Mouse (Mus musculus) erythroblast, embryonic 14.5 days (primary cell): ENCODE measurements around the gene Ttc34. TPM values are rescaled to one million over a fixed set of nuclear protein-coding genes. Genes with fewer than 3 reads are reported as not detected.

Experiments
- H3K27me3 ChIP-seq: 2 replicates; pipeline ENCODE4 v1.6.1; 2012; ENCODE audit warnings: inconsistent platforms; ENCODE audit not compliant: control insufficient read depth
- H3K36me3 ChIP-seq: 2 replicates; pipeline ENCODE4 v1.6.1; 2012; ENCODE audit warnings: mild to moderate bottlenecking, inconsistent platforms; ENCODE audit not compliant: control insufficient read depth
- H3K4me1 ChIP-seq: 2 replicates; pipeline ENCODE4 v1.6.1; 2012; ENCODE audit warnings: inconsistent platforms; ENCODE audit not compliant: control insufficient read depth
- H3K4me3 ChIP-seq: replicated peaks from 2 replicates; pipeline ENCODE3; 2012; ENCODE audit warnings: moderate library complexity, mild to moderate bottlenecking, inconsistent platforms
- H3K9me3 ChIP-seq: 2 replicates; pipeline ENCODE4 v1.6.1; 2012; ENCODE audit warnings: low read length, inconsistent platforms, mixed read lengths; ENCODE audit not compliant: control insufficient read depth
- GATA1 ChIP-seq: IDR thresholded peaks from 2 replicates; pipeline ENCODE4 v1.6.1; 2012; ENCODE audit warnings: low read length, inconsistent platforms, mixed read lengths
- TAL1 ChIP-seq: IDR thresholded peaks from 3 replicates; pipeline ENCODE4 v1.6.1; 2012; ENCODE audit warnings: low read length, inconsistent platforms, mixed read lengths
- polyA plus RNA-seq: library from polyadenylated mRNA; stranded (reverse); fragments of >175 nt; gene quantifications from 2 replicates; pipeline ENCODE4 v1.2.3, GENCODE M21; 2012

The Ttc34 gene
- polyA plus RNA-seq, 1 experiment = not detected

GRCm38 (mm10) chr4:154827861-154828610 lies 9.2 kb upstream of the Ttc34 start:
- H3K4me3 ChIP-seq = no peak overlapping the region
- no peaks in the 10 kb centered on the region for H3K27me3 ChIP-seq
- TF ChIP-seq TAL1 (no peak), GATA1 (no peak)
- H3K4me1 ChIP-seq = no peaks in the 10 kb centered on the region
- no peaks in the 10 kb centered on the region for H3K36me3 ChIP-seq
- H3K9me3 ChIP-seq = no peaks in the 10 kb centered on the region

DNA sequence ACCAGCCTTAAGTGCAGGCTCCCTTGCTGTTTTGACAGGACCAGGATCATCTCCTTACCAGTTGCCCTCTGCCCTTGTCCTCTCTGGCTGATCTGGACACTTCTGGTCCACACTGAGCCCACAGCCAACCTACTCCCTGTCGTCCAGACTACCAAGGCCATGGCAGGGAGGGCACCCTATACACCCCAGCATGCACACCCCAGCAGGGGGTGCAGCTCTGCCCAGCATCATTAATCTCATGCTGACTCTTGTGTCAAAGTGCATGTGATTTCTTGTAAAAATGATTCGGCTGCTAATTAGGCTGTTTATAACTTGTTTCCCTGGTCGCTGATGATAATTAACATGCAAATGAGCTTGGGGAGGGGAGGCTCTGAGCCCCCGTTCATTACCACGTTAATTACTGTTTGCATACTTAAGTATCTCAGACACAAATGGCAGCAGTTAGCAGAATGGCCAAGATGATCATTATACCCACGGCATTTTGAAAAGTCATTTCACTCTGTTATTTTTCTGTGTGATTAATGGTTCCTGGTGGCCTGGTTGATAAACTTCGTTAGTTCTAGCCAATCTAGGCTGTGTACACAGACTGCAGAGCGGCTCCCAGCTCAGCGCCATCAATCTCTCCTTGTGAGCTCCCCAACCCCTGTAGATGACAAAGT lies 5.2 kb upstream of the Ttc34 start:
- no peaks in the 10 kb centered on the region for H3K27me3 ChIP-seq
- no peaks in the 10 kb centered on the region for H3K9me3 ChIP-seq
- TF ChIP-seq TAL1 (no peak), GATA1 (no peak)
- H3K4me3 ChIP-seq = no peak overlapping the region
- no peaks in the 10 kb centered on the region for H3K4me1 ChIP-seq
- no peaks in the 10 kb centered on the region for H3K36me3 ChIP-seq

DNA sequence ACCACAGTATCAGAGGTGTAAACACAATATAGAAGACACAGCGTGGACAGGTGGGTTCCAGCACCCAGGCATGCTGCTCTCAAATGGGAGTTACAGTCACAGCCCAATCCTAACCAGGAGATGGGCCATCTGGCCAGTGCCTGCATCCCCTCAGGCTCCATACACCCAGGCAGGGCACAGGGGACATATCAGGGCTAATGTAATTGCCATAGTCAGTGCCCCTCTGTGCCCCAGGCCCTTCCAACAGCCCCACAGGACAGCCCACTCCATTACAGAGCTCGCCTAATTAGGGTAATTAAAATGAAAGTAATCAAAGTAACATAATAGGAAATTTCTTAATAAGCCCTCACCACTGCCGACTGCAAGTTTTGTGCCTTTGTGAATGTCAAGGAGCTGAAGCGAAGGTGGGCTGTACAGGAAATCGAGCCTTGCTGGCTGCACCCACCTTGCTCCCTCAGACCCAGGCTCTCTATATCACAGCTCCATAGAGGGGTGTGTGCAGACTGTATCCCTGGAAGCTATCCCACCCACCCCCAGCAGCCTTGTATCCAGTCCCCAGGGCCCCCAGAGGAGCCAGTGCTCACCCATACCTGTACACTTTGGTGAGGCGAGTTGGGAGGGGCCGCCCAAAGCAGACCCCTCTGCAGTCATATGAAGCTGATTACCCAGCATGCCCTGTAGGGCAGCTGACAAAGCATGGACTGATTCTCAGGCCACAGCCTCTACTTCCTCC lies 910 bp upstream of the Ttc34 start:
- Histone ChIP-seq H3K27me3 (no peaks in the 10 kb centered on the region), H3K9me3 (no peaks in the 10 kb centered on the region), H3K4me1 (no peaks in the 10 kb centered on the region), H3K4me3 (no peak overlapping the region), H3K36me3 (no peaks in the 10 kb centered on the region)
- no peak for TF ChIP-seq TAL1
- no peak for TF ChIP-seq GATA1

DNA sequence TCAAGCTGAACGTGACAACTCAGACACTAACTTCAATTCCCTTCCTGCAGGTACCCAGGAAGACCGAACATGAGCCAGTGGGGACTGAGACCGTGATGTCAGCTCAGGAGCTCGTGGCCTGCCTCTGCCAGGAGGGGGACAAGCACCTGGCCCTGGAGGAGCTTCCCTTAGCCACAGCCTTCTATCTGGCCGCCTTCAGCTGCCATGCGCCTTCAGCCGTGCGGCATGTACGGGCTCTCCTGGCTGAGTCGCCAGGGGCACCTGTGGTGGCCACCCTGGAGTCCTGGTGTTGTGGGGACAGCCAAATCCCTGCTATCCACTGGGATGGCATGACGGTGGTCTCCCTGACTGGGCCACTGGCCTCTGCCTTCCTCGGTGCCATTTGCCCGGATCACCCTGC lies 1.5 kb downstream of the Ttc34 start:
- no peaks in the 10 kb centered on the region for H3K9me3 ChIP-seq
- TF ChIP-seq GATA1 = no peak
- no peak for TF ChIP-seq TAL1

GRCm38 (mm10) chr4:154839406-154839805 lies 2.1 kb downstream of the Ttc34 start:
- no peaks in the 10 kb centered on the region for H3K27me3 ChIP-seq
- TF ChIP-seq GATA1 (no peak), TAL1 (no peak)
- H3K4me1 ChIP-seq = no peaks in the 10 kb centered on the region
- H3K4me3 ChIP-seq = no peak overlapping the region
- H3K36me3 ChIP-seq = no peaks in the 10 kb centered on the region
- no peaks in the 10 kb centered on the region for H3K9me3 ChIP-seq

More for the DNA sequence above, 1.5 kb downstream of the Ttc34 start:
- no peaks in the 10 kb centered on the region for H3K4me1 ChIP-seq
- H3K36me3 ChIP-seq = no peaks in the 10 kb centered on the region
- no peaks in the 10 kb centered on the region for H3K27me3 ChIP-seq
- no peak overlapping the region for H3K4me3 ChIP-seq

DNA sequence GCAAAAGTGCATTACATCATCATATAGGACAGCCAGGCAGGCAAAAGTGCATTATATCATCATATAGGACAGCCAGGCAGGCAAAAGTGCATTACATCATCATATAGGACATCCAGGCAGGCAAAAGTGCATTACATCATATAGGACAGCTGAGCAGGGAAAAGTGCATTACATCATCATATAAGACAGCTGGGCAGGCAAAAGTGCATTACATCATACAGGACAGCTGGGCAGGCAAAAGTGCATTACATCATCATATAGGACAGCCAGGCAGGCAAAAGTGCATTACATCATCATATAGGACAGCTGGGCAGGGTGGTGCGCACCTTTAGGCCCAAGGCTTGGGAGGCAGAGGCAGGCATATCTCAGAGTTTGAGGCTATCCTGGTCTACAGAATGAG lies 15.4 kb downstream of the Ttc34 start:
- TF ChIP-seq GATA1 = no peak
- TF ChIP-seq TAL1 = no peak
- H3K4me3 ChIP-seq = no peak overlapping the region
- no peaks in the 10 kb centered on the region for H3K36me3 ChIP-seq
- H3K4me1 ChIP-seq = peaks cover 5% of the 10 kb centered on the region
- H3K9me3 ChIP-seq = peaks cover 5% of the 10 kb centered on the region; the same call in 1 of the 2 replicates
- H3K27me3 ChIP-seq = peaks cover 41% of the 10 kb centered on the region

DNA sequence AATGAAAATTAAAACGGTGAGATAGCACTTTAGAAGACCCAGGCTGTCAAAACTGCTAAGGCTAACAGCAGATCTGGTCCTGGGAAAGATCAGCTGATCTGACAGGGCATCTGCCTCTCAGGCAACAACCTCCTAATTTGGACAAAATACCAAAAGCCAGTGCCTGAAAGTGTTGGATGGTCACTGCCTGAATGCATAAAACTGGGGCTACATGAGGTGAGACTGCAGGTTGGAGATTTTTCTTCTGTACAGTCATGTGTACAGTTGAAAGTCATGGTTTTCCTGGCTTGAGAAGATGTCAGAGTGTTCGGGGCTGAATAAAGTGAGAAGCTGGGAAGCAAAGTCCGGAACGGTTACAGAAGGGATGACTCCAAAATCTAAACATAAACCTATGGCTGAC lies 16.6 kb downstream of the Ttc34 start:
- TF ChIP-seq TAL1 (no peak), GATA1 (no peak)
- H3K4me1 ChIP-seq = peaks cover 5% of the 10 kb centered on the region

GRCm38 (mm10) chr4:154854676-154855345 lies 17.6 kb downstream of the Ttc34 start:
- Histone ChIP-seq H3K36me3 (no peaks in the 10 kb centered on the region), H3K27me3 (peaks cover 51% of the 10 kb centered on the region), H3K9me3 (peaks cover 5% of the 10 kb centered on the region; the same call in 1 of the 2 replicates), H3K4me1 (peaks cover 5% of the 10 kb centered on the region), H3K4me3 (no peak overlapping the region)
- no peak for TF ChIP-seq TAL1
- TF ChIP-seq GATA1 = no peak

More for the DNA sequence above, 16.6 kb downstream of the Ttc34 start:
- H3K9me3 ChIP-seq = peaks cover 5% of the 10 kb centered on the region; the same call in 1 of the 2 replicates
- H3K27me3 ChIP-seq = peaks cover 48% of the 10 kb centered on the region
- H3K36me3 ChIP-seq = no peaks in the 10 kb centered on the region
- H3K4me3 ChIP-seq = no peak overlapping the region
